Mouse (Mus musculus): Measurements from ENCODE around the gene Zfp366.

DNA sequence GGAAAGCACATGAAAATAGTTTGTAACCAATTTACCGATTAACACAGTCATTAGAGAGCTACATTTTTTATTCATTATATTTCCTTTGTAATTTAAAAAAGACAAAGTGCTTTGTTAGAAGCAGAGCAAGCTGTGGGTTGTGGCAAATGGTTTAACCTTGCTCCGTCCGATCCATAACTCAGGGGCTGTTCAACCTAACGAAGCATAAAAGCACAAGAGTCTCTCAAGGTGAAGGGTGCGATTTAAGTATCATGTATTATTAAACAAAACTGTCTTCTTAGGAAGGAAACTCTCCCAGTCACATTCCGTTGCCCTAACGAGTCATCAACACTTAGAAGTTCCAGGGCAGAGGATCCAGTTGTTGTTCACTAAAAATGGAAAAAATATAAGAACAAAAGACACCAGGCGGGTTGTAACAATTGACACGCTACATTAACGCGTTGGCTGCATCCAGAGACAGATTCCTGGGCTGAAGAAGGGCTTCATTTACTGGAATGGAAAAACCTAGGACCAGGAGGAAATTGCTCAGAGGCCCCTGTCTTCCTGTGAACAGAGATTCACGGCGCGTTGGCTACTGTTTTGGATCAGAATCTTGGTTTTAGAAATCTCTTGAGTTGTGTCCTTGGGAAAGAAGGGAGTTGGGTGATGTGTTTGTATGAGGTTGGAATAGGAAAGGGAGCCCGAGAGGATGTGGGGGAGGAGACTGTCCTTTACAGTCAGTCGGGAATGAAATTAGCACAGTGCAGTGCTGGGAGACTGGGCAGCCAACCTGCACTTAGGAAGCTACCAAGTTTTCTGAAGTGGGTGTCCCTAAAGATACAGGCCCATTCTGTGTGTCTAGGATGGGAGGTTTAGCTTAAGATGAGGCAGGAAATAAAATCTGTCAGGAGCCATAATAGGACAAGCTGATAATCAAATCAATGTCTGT lies 17.3 kb downstream of the Zfp366 start:
- TF ChIP-seq RCOR1 (conservative IDR thresholded peaks at IDR 0.05; ENCODE audit: low read depth, low read length) (no peak), EP300 (IDR thresholded peaks at IDR 0.05; ENCODE audit: low read length) (no peak), CHD1 (IDR thresholded peaks at IDR 0.05; ENCODE audit: low read depth, low read length) (no peak), IRF4 (IDR thresholded peaks at IDR 0.05; ENCODE audit: low read depth, low read length) (no peak), BHLHE40 (IDR thresholded peaks at IDR 0.05; ENCODE audit: low read depth, low read length) (no peak), USF1 (IDR thresholded peaks at IDR 0.05; ENCODE audit: low read depth, low read length) (no peak), POLR2A (IDR thresholded peaks at IDR 0.05; ENCODE audit: low read depth, low read length) (no peak)
